Comparison of ENCODE assay signal across 20 mouse cellular contexts in genomic region chr13:8087154-8087553, GRCm38 (mm10).
"Had no signal": no experiment of that assay in that cellular context is flagged by ENCODE, and none has a peak within 500 bp of the region (broad histone marks: within the 10 kb centered on the region; RNA-seq: fewer than 3 reads in every experiment).

No protein-coding gene starts in this region.

- H3K27ac ChIP-seq: intestine, embryonic 15.5 days; kidney, postnatal 0 days; limb, embryonic 10.5 days; limb, embryonic 13.5 days; liver, embryonic 12.5 days; liver, embryonic 15.5 days; lung, embryonic 15.5 days; midbrain, embryonic 10.5 days; midbrain, embryonic 13.5 days; neural tube, embryonic 13.5 days had no signal

- H3K36me3 ChIP-seq: intestine, embryonic 15.5 days; limb, embryonic 10.5 days; limb, embryonic 13.5 days; liver, embryonic 12.5 days; liver, embryonic 15.5 days; lung, embryonic 15.5 days; midbrain, embryonic 10.5 days; midbrain, embryonic 13.5 days; neural tube, embryonic 13.5 days had no signal

- H3K9ac ChIP-seq: intestine, embryonic 15.5 days; limb, embryonic 13.5 days; liver, embryonic 12.5 days; liver, embryonic 15.5 days; lung, embryonic 15.5 days; midbrain, embryonic 13.5 days; neural tube, embryonic 13.5 days had no signal

- H3K9me3 ChIP-seq: intestine, embryonic 15.5 days; limb, embryonic 10.5 days; limb, embryonic 13.5 days; liver, embryonic 12.5 days; liver, embryonic 15.5 days; lung, embryonic 15.5 days; megakaryocyte, embryonic 14.5 days; midbrain, embryonic 10.5 days; midbrain, embryonic 13.5 days; neural tube, embryonic 13.5 days had no signal

- H3K4me3 ChIP-seq: intestine, embryonic 15.5 days; limb, embryonic 10.5 days; limb, embryonic 13.5 days; liver, embryonic 12.5 days; liver, embryonic 15.5 days; lung, embryonic 15.5 days; megakaryocyte, embryonic 14.5 days; midbrain, embryonic 10.5 days; midbrain, embryonic 13.5 days; myocyte; neural tube, embryonic 13.5 days had no signal

- H3K4me1 ChIP-seq: intestine, embryonic 15.5 days; limb, embryonic 10.5 days; limb, embryonic 13.5 days; liver, embryonic 12.5 days; liver, embryonic 15.5 days; lung, embryonic 15.5 days; megakaryocyte, embryonic 14.5 days; midbrain, embryonic 10.5 days; midbrain, embryonic 13.5 days; neural tube, embryonic 13.5 days had no signal

- ATAC-seq: intestine, embryonic 15.5 days; liver, embryonic 12.5 days; midbrain, embryonic 13.5 days; midbrain, embryonic 16.5 days had no signal

- H3K27me3 ChIP-seq: intestine, embryonic 15.5 days; limb, embryonic 13.5 days; liver, embryonic 12.5 days; liver, embryonic 15.5 days; lung, embryonic 15.5 days; megakaryocyte, embryonic 14.5 days; midbrain, embryonic 13.5 days; neural tube, embryonic 13.5 days had no signal

- H3K4me2 ChIP-seq: intestine, embryonic 15.5 days; limb, embryonic 13.5 days; liver, embryonic 12.5 days; liver, embryonic 15.5 days; lung, embryonic 15.5 days; midbrain, embryonic 13.5 days; neural tube, embryonic 13.5 days had no signal

- DNase-seq: liver; lung, adult 18-20 months; lung, postnatal 10 days; lung, postnatal 36 days; thymus, adult 18-20 months; thymus, postnatal 14 days; thymus, postnatal 4 days had no signal
